Mouse (Mus musculus) erythroblast, embryonic 14.5 days (primary cell): ENCODE results near the gene Zan.

Source experiments
- GATA1 ChIP-seq: IDR thresholded peaks from 2 replicates; pipeline ENCODE4 v1.6.1; 2012; ENCODE audit warnings: low read length, inconsistent platforms, mixed read lengths
- TAL1 ChIP-seq: IDR thresholded peaks from 3 replicates; pipeline ENCODE4 v1.6.1; 2012; ENCODE audit warnings: low read length, inconsistent platforms, mixed read lengths

DNA sequence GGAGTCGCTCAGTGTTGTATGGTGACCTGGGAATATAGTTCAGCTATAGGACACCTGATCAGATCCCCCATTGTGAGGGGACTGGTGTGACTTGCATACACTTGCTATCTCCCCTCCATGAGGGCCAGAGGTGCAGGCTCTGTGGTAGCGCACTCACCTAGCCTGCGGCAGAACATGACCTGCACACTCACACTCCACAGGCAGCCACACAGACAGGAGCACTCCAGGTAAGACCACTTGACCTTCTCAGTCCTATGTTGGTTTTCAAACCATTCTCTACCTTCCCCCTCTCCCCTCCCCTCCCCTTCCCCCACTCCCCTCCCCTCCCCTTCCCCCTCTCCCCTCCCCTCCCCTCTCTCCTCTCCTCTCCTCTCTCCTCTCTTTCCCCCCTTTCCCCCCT is 66.3 kb downstream of the Zan start:
- TF ChIP-seq GATA1, result no peak
- no peak for TF ChIP-seq TAL1
